Mouse (Mus musculus): ENCODE measurements around the gene Iqsec1.

DNA sequence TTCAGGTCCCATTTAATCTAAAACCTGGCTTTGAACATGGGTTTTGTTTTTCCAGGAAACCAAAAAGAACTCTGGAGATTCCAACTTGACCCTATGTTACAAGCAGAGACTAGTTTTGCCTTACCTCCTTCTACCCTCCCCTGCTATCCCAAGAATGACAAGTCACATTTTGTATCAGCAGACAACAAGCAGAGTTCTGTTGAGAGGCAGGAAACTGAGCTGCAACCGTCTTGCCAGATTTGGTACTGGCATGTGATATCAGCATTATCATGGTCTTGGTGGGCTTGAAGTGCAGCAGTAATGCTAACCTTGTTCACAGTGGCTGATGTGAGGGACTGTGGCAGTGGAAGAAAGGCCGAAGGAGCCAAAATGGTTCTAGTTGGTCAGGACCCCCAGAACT, 141.0 kb downstream of the Iqsec1 start:
- TF ChIP-seq POLR2A (IDR thresholded peaks at IDR 0.05; ENCODE audit: insufficient read depth, low read length) (no peak), CTCF (IDR thresholded peaks at IDR 0.05; ENCODE audit: low read depth, low read length) (no peak), EP300 (IDR thresholded peaks at IDR 0.05; ENCODE audit: insufficient read depth, low read depth, low read length) (no peak)
